Mouse (Mus musculus): ENCODE results near the gene Mapt. TPM values are rescaled to one million over a fixed set of nuclear protein-coding genes. Genes with fewer than 3 reads are reported as not detected.
"Not testable (repeated sequence)": the region's sequence is repeated elsewhere in the genome, so short reads cannot be mapped to it uniquely, and the experiment has no call there.

Mapt gene
- polyA plus RNA-seq, 1 experiment from 2014 or later: 10.3 TPM

- no peaks in the 10 kb centered on the region for H3K36me3 ChIP-seq (ENCODE audit: insufficient read depth, low read length)
- no peaks in the 10 kb centered on the region for H3K4me1 ChIP-seq (ENCODE audit: insufficient read depth, low read length)
- WGBS: 77% methylated on average over 3 of the region's 3 CpGs
- ATAC-seq (ENCODE audit: low FRiP score, low TSS enrichment): no peak
- H3K27me3 ChIP-seq (ENCODE audit: insufficient read depth, low read length): peaks cover 2% of the 10 kb centered on the region; the same call in 1 of the 2 replicates
- no peak overlapping the region for H3K27ac ChIP-seq (ENCODE audit: low read length)
- no peak overlapping the region for H3K9ac ChIP-seq (replicated peaks; ENCODE audit: low read length)
- H3K9me3 ChIP-seq (ENCODE audit: low read length): peaks cover 10% of the 10 kb centered on the region
- H3K4me2 ChIP-seq (replicated peaks; ENCODE audit: low read depth, low read length): no peak overlapping the region
- no peak overlapping the region for H3K4me3 ChIP-seq (ENCODE audit: low read length)
Measured at GRCm38 (mm10) chr11:104203271-104203670, 27.9 kb upstream of the Mapt start.

- ATAC-seq (ENCODE audit: low FRiP score, low TSS enrichment): no peak
- 50% methylated on average over 4 of the region's 4 CpGs for WGBS
- H3K9me3 ChIP-seq (ENCODE audit: low read length): peaks cover 8% of the 10 kb centered on the region
Measured at GRCm38 (mm10) chr11:104206573-104206972, 24.6 kb upstream of the Mapt start.

DNA sequence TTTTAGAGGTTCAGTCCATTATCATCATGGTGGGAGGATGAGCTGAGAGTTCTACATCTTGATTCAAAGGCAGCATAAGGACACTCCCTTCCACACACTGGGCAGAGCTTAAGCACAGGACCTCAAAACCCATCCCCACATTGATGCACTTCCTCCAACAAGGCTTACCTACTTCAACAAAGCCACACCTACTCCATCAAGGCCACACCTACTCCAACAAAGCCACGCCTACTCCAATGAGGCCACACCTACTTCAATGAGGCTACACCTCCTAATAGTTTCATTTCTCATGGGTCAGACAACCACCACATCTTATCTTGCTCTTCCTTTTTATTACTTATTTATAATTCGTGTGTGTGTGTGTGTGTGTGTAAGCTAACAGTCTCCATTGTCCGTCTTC, 22.1 kb upstream of the Mapt start:
- 70% methylated on average over 3 of the region's 3 CpGs for WGBS
- no peaks in the 10 kb centered on the region for H3K4me1 ChIP-seq (ENCODE audit: insufficient read depth, low read length)
- ATAC-seq (ENCODE audit: low FRiP score, low TSS enrichment): no peak
- no peaks in the 10 kb centered on the region for H3K36me3 ChIP-seq (ENCODE audit: insufficient read depth, low read length)
- H3K4me2 ChIP-seq (replicated peaks; ENCODE audit: low read depth, low read length): no peak overlapping the region
- H3K9me3 ChIP-seq (ENCODE audit: low read length): no peaks in the 10 kb centered on the region
- no peak overlapping the region for H3K9ac ChIP-seq (replicated peaks; ENCODE audit: low read length)
- H3K27ac ChIP-seq (ENCODE audit: low read length): no peak overlapping the region
- H3K27me3 ChIP-seq (ENCODE audit: insufficient read depth, low read length): no peaks in the 10 kb centered on the region
- H3K4me3 ChIP-seq (ENCODE audit: low read length): no peak overlapping the region

More at GRCm38 (mm10) chr11:104206573-104206972, 24.6 kb upstream of the Mapt start:
- Histone ChIP-seq H3K4me1 (ENCODE audit: insufficient read depth, low read length) (no peaks in the 10 kb centered on the region), H3K4me2 (replicated peaks; ENCODE audit: low read depth, low read length) (no peak overlapping the region), H3K27me3 (ENCODE audit: insufficient read depth, low read length) (no peaks in the 10 kb centered on the region), H3K27ac (ENCODE audit: low read length) (no peak overlapping the region), H3K4me3 (ENCODE audit: low read length) (no peak overlapping the region), H3K36me3 (ENCODE audit: insufficient read depth, low read length) (no peaks in the 10 kb centered on the region), H3K9ac (replicated peaks; ENCODE audit: low read length) (no peak overlapping the region)

DNA sequence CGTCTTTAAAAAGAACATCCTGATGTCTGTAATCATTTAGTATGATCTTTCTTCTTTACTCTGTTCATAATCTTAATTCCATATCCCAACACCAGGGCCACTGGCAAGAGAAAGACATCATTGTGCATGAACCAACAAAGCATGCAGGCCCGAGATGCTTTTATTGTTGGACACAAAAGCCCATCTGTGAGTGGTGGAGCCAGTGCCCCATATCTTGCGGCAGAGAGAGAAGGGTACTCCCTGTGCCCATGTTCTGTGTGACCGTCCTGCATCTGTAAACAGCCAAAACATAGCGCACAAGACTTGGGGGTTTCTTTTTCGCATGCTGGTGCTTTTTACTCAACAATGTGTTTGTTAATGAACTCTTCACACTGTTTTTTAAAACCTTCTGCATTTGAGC, 19.9 kb upstream of the Mapt start:
- H3K4me1 ChIP-seq (ENCODE audit: insufficient read depth, low read length): no peaks in the 10 kb centered on the region
- WGBS: 86% methylated on average over 6 of the region's 6 CpGs

DNA sequence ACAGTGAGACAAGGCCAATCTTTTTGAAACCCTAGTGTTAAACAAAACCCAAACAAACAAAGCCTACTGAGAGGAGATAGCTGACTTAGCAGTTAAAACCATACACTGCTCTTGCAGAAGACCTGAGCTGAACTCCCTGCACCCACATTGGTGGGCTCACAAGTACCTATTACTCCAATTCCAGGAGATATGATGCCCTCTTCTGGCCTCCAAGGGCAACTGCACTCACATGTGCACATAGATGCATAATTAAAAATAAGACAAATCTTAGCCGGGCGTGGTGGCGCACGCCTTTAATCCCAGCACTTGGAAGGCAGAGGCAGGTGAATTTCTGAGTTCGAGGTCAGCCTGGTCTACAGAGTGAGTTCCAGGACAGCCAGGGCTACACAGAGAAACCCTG, 17.1 kb upstream of the Mapt start:
- H3K9ac ChIP-seq (replicated peaks; ENCODE audit: low read length); ATAC-seq (ENCODE audit: low FRiP score, low TSS enrichment); H3K4me2 ChIP-seq (replicated peaks; ENCODE audit: low read depth, low read length); H3K27ac ChIP-seq (ENCODE audit: low read length); H3K4me1 ChIP-seq (ENCODE audit: insufficient read depth, low read length); H3K9me3 ChIP-seq (ENCODE audit: low read length); H3K4me3 ChIP-seq (ENCODE audit: low read length); H3K36me3 ChIP-seq (ENCODE audit: insufficient read depth, low read length); H3K27me3 ChIP-seq (ENCODE audit: insufficient read depth, low read length): not testable (repeated sequence)
- WGBS: 95% methylated on average over 5 of the region's 5 CpGs

More for the DNA sequence above, 19.9 kb upstream of the Mapt start:
- no peaks in the 10 kb centered on the region for H3K9me3 ChIP-seq (ENCODE audit: low read length)
- H3K4me3 ChIP-seq (ENCODE audit: low read length): no peak overlapping the region
- H3K4me2 ChIP-seq (replicated peaks; ENCODE audit: low read depth, low read length): no peak overlapping the region
- ATAC-seq (ENCODE audit: low FRiP score, low TSS enrichment): no peak
- no peak overlapping the region for H3K27ac ChIP-seq (ENCODE audit: low read length)
- H3K27me3 ChIP-seq (ENCODE audit: insufficient read depth, low read length): no peaks in the 10 kb centered on the region
- H3K9ac ChIP-seq (replicated peaks; ENCODE audit: low read length): no peak overlapping the region
- H3K36me3 ChIP-seq (ENCODE audit: insufficient read depth, low read length): no peaks in the 10 kb centered on the region

DNA sequence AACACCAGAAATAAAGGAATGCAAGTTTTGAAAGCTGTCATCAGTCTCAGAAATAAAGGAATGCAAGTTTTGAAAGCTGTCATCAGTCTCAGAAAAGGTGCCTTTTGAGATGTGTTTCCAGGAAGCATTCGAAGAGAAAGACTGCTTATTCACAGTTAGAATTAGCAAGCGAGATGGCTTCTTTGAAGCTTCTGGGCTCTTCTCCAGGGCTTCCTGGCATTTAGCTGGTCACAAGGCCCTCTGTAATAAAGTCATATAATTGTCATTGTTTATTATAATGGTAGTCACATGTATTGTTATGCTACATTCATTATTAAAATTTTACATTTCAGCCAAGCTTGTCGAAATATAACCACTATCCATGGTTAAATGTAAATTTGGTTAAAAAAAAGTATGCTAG, 13.1 kb upstream of the Mapt start:
- Histone ChIP-seq H3K9ac (replicated peaks; ENCODE audit: low read length) (no peak overlapping the region), H3K36me3 (ENCODE audit: insufficient read depth, low read length) (no peaks in the 10 kb centered on the region), H3K4me3 (ENCODE audit: low read length) (no peak overlapping the region), H3K27ac (ENCODE audit: low read length) (no peak overlapping the region), H3K27me3 (ENCODE audit: insufficient read depth, low read length) (no peaks in the 10 kb centered on the region), H3K4me1 (ENCODE audit: insufficient read depth, low read length) (no peaks in the 10 kb centered on the region), H3K4me2 (replicated peaks; ENCODE audit: low read depth, low read length) (no peak overlapping the region), H3K9me3 (ENCODE audit: low read length) (no peaks in the 10 kb centered on the region)
- 74% methylated on average over 3 of the region's 3 CpGs for WGBS
- no peak for ATAC-seq (ENCODE audit: low FRiP score, low TSS enrichment)

GRCm38 (mm10) chr11:104220291-104220690, 10.9 kb upstream of the Mapt start:
- H3K9ac ChIP-seq (replicated peaks; ENCODE audit: low read length): no peak overlapping the region
- no peak for ATAC-seq (ENCODE audit: low FRiP score, low TSS enrichment)
- no peaks in the 10 kb centered on the region for H3K36me3 ChIP-seq (ENCODE audit: insufficient read depth, low read length)
- 85% methylated on average over 4 of the region's 4 CpGs for WGBS
- no peaks in the 10 kb centered on the region for H3K4me1 ChIP-seq (ENCODE audit: insufficient read depth, low read length)
- no peak overlapping the region for H3K4me3 ChIP-seq (ENCODE audit: low read length)
- H3K9me3 ChIP-seq (ENCODE audit: low read length): no peaks in the 10 kb centered on the region
- no peak overlapping the region for H3K27ac ChIP-seq (ENCODE audit: low read length)
- H3K4me2 ChIP-seq (replicated peaks; ENCODE audit: low read depth, low read length): no peak overlapping the region
- no peaks in the 10 kb centered on the region for H3K27me3 ChIP-seq (ENCODE audit: insufficient read depth, low read length)

GRCm38 (mm10) chr11:104221751-104222150, 9.4 kb upstream of the Mapt start:
- 88% methylated on average over 5 of the region's 5 CpGs for WGBS
- no peaks in the 10 kb centered on the region for H3K4me1 ChIP-seq (ENCODE audit: insufficient read depth, low read length)
- no peak overlapping the region for H3K9ac ChIP-seq (replicated peaks; ENCODE audit: low read length)
- H3K9me3 ChIP-seq (ENCODE audit: low read length): no peaks in the 10 kb centered on the region
- H3K4me2 ChIP-seq (replicated peaks; ENCODE audit: low read depth, low read length): no peak overlapping the region
- no peaks in the 10 kb centered on the region for H3K36me3 ChIP-seq (ENCODE audit: insufficient read depth, low read length)
- H3K27ac ChIP-seq (ENCODE audit: low read length): no peak overlapping the region
- ATAC-seq (ENCODE audit: low FRiP score, low TSS enrichment): no peak
- no peaks in the 10 kb centered on the region for H3K27me3 ChIP-seq (ENCODE audit: insufficient read depth, low read length)
- H3K4me3 ChIP-seq (ENCODE audit: low read length): no peak overlapping the region

DNA sequence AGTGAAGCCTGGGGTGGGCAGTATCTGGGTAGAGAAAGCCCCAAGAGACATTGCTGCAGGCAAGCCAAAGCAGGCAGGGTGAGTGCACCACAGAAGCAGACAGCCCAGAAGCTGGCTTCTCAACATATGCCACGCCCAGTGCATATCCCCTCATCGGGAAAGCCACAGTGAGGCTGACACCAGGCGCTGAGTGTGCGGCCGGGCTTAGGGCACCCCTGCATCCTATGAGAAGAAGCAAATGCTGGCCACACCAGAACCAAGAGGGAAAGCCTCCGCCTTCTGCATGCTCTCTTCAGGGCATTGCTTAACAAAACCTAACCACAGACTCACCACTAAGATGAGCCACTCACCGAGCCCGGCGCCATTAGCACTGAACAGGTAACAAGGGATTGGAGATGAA, 7.9 kb upstream of the Mapt start:
- Histone ChIP-seq H3K36me3 (ENCODE audit: insufficient read depth, low read length) (no peaks in the 10 kb centered on the region), H3K9me3 (ENCODE audit: low read length) (no peaks in the 10 kb centered on the region), H3K27me3 (ENCODE audit: insufficient read depth, low read length) (no peaks in the 10 kb centered on the region), H3K4me2 (replicated peaks; ENCODE audit: low read depth, low read length) (no peak overlapping the region), H3K27ac (ENCODE audit: low read length) (no peak overlapping the region), H3K4me3 (ENCODE audit: low read length) (no peak overlapping the region), H3K9ac (replicated peaks; ENCODE audit: low read length) (no peak overlapping the region), H3K4me1 (ENCODE audit: insufficient read depth, low read length) (no peaks in the 10 kb centered on the region)
- ATAC-seq (ENCODE audit: low FRiP score, low TSS enrichment): no peak
- 89% methylated on average over 9 of the region's 9 CpGs for WGBS

DNA sequence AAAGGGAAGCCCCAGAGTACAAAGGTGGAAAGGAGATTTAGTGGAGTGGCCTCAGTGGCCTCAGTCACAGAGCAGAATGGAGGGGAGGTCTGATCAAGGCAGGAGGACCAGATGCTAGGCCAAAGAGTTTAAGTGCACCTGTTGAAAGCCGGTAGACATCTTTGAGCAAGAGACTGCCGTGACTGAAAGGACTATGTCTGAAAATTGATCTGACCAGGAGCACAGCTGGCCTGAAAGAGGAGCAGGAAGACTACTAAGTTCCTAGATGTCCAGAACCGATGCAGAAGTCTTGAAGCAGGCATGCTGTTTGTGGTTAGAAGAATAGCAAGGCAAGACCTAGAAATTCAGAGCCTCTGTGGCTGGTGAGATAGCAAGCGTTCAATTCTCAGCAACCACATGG, 1.8 kb upstream of the Mapt start:
- no peak overlapping the region for H3K4me2 ChIP-seq (replicated peaks; ENCODE audit: low read depth, low read length)
- no peak overlapping the region for H3K27ac ChIP-seq (ENCODE audit: low read length)
- peaks cover 35% of the 10 kb centered on the region for H3K27me3 ChIP-seq (ENCODE audit: insufficient read depth, low read length)
- ATAC-seq (ENCODE audit: low FRiP score, low TSS enrichment): no peak
- H3K9ac ChIP-seq (replicated peaks; ENCODE audit: low read length): no peak overlapping the region
- no peaks in the 10 kb centered on the region for H3K36me3 ChIP-seq (ENCODE audit: insufficient read depth, low read length)
- H3K4me3 ChIP-seq (ENCODE audit: low read length): no peak overlapping the region
- no peaks in the 10 kb centered on the region for H3K9me3 ChIP-seq (ENCODE audit: low read length)
- 69% methylated on average over 4 of the region's 4 CpGs for WGBS
- H3K4me1 ChIP-seq (ENCODE audit: insufficient read depth, low read length): peaks cover 27% of the 10 kb centered on the region
